Mouse (Mus musculus) lung, embryonic 14.5 days (tissue): ENCODE data around the gene Pdzd9. TPM values are rescaled to one million over a fixed set of nuclear protein-coding genes. Genes with fewer than 3 reads are reported as not detected.

Experiments
- ATAC-seq: fragments of 200-750 bp; cut with Nextera tagmentation; 2 replicates; pipeline ENCODE4 v1.8.0; 2017; ENCODE audit warnings: mild to moderate bottlenecking, moderate TSS enrichment, moderate library complexity; ENCODE audit not compliant: insufficient read depth
- DNase-seq: peaks from one replicate; pipeline ENCODE4 v3.0.0-alpha.2; 2015
- H3K27ac ChIP-seq: fragments of 300-500 bp; sonication (generic); 2 replicates; pipeline ENCODE4 v1.5.1; 2014; ENCODE audit warnings: low read depth, mild to moderate bottlenecking, moderate library complexity
- H3K27me3 ChIP-seq: fragments of 300-500 bp; sonication (generic); 2 replicates; pipeline ENCODE4 v1.6.1; 2014; ENCODE audit warnings: low read length, control low read depth; ENCODE audit not compliant: insufficient read depth
- H3K36me3 ChIP-seq: fragments of 300-500 bp; sonication (generic); 2 replicates; pipeline ENCODE4 v1.6.1; 2014; ENCODE audit warnings: control low read depth; ENCODE audit not compliant: insufficient read depth
- H3K4me1 ChIP-seq: fragments of 300-500 bp; sonication (generic); 2 replicates; pipeline ENCODE4 v1.6.1; 2014; ENCODE audit warnings: antibody characterized with exemption, control low read depth; ENCODE audit not compliant: insufficient read depth
- H3K4me2 ChIP-seq: fragments of 300-500 bp; sonication (generic); 2 replicates; pipeline ENCODE4 v1.6.1; 2014; ENCODE audit warnings: mild to moderate bottlenecking
- H3K4me3 ChIP-seq: fragments of 300-500 bp; sonication (generic); 2 replicates; pipeline ENCODE4 v1.5.1; 2014; ENCODE audit warnings: low read depth, low read length
- H3K9ac ChIP-seq: fragments of 300-500 bp; sonication (generic); 2 replicates; pipeline ENCODE4 v1.6.1; 2014
- H3K9me3 ChIP-seq: fragments of 300-500 bp; sonication (generic); 2 replicates; pipeline ENCODE4 v1.6.1; 2016; ENCODE audit warnings: low read depth, low read length, control low read depth
- CTCF ChIP-seq: IDR thresholded peaks from 2 replicates; pipeline ENCODE4 v1.5.1; 2016; ENCODE audit warnings: antibody characterized with exemption, low read depth
- WGBS: fragments of 180-500 bp; shearing (Covaris S2); extraction: QIAGEN DNeasy Blood & Tissue Kit; methylation state at CpG from one replicate; pipeline ENCODE4 v1.1.7; 2014; 5-methylcytosine and 5-hydroxymethylcytosine counted together
- polyA plus RNA-seq: library from polyadenylated mRNA; unstranded; fragments of >200 nt; fragmentation: Nextera tagmentation; extraction: Ambion mirVana; gene quantifications from 2 replicates; pipeline ENCODE4 v1.2.1, GENCODE M21; 2014

Gene Pdzd9
- polyA plus RNA-seq, 1 experiment from 2014 or later, result 0.22 TPM

DNA sequence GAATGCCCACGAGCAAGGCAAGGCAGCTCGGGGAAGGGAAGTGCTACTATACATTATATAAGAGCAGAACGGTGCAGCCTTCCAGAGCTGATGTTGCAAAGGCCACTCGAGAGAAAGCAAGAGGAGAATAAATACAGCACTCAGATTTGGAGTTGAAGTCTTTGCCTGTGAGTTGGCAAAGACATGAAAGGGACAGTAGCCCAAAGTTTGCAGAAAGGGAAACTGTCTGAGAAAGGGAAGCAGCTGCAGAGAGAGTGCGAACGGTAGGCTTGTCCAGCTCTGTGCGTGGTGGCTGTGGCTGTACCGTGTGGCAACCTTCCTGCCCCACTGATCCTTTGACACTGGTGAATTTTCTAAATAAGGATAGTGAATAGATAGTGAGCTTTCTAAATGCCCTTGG is 8.9 kb upstream of the Pdzd9 start:
- ATAC-seq, result no peak
- Histone ChIP-seq H3K36me3 (no peaks in the 10 kb centered on the region), H3K4me2 (peak overlapping the region; percentile 66), H3K9ac (peak overlapping the region; percentile 86; the same call in 1 of the 2 replicates), H3K27ac (peak overlapping the region; percentile 25; the same call in 1 of the 2 replicates), H3K9me3 (no peaks in the 10 kb centered on the region), H3K4me3 (peak overlapping the region; percentile 87), H3K4me1 (peaks cover 5% of the 10 kb centered on the region), H3K27me3 (no peaks in the 10 kb centered on the region)
- WGBS, result 17% methylated on average over 8 of the region's 8 CpGs
- peak; percentile 72 for DNase-seq
- no peak for TF ChIP-seq CTCF

DNA sequence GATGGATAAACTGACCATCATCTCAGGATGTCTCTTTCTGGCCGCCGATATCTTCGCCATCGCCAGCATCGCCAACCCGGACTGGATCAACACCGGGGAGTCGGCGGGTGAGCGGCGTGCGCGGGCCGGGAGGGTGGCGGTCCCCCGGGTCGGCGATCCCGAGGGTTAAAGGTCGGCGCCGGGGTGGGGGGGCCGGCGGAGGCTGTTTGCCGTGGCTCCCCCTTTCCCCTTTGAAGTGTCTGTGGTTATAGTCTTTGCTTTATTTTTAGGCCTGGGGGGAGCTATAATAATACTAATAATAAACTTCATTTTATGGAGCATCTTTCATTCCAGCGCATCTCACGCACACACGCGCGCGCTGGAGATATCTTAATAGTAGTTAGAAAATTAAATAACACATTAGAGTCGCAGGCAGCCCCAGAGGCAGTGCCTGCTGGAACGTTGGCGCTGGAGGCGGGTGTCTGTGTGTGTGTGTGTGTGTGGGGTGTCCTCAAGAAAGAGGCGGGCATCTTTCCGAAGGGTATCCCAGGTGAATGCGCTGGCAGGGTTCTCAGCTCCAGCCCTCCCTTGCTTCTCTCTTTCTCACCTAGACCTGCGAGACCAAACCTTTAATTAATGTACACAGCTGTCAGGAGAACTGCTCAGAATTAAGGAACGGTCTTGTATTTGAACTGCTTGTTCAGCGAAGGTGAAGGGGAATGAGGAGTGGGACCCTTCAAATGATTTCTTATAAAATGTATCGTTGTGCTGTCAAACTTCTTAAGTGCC is 7.8 kb upstream of the Pdzd9 start:
- Histone ChIP-seq H3K27me3 (no peaks in the 10 kb centered on the region), H3K4me2 (peak overlapping the region; percentile 66), H3K4me3 (peak overlapping the region; percentile 87), H3K36me3 (no peaks in the 10 kb centered on the region), H3K9me3 (no peaks in the 10 kb centered on the region), H3K4me1 (peaks cover 5% of the 10 kb centered on the region), H3K9ac (peak overlapping the region; percentile 86), H3K27ac (peak overlapping the region; percentile 61; the same call in 1 of the 2 replicates)
- ATAC-seq (peak; percentile 74), DNase-seq (peak; percentile 50)
- no peak for TF ChIP-seq CTCF
- under 1% methylated on average over 42 of the region's 42 CpGs for WGBS

DNA sequence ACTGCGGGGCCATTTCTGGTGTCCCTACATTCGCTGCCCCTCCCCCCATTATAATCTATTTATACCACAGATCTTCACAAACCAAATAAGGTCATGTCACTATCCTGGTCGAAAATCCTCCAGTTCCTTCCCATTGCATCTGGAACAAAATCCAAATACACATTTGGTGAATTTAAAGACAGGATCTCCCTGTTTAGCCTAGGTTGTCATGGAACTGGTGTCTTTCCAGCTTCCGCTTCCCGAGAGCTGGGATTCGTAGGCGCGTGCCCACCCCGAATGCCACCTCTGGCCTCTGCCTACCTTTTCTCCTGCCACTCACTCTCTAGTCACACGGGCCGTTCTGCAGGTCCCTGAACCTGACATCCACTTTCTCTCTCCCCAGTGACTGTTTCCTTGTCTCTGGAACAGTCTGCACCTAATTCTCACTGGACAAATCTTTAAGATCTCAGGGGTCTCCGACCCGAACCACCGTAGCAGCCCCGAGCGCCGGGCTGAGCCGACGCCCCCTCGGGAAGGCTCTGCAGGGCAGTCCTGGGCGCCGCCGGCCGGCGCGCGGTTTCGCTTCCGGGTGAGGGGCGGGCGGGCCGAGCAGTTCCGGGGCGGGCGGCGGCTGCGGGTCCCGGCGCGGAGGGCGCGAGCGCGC is 7.0 kb upstream of the Pdzd9 start, which contains the start of gene Mosmo:
TSS of gene Mosmo (plus strand) at position 618 of the 643 bp plus-strand sequence.
- TF ChIP-seq CTCF, result no peak
- peak; percentile 81 for DNase-seq

DNA sequence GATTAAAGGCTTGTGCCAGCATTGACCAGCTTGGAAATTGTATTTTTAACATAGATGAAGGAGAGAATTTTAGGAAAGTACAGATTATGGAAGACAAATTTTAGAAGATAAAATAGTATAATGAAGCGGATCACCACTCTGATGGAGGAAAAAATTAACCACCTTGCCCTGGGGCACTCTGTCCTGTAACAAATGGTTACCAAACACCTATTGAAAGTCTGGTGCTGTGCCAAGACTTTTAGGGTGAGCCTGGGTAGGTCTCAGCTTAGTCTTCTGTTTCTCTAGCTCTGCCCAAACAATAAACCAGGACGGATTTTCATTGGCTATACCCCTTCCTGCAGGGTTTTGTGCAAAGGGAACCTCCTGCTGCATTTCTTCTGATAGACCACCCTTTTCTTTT is 1.1 kb upstream of the Pdzd9 start:
- no peak for TF ChIP-seq CTCF
- Histone ChIP-seq H3K27me3 (no peaks in the 10 kb centered on the region), H3K4me1 (no peaks in the 10 kb centered on the region), H3K9me3 (no peaks in the 10 kb centered on the region), H3K4me3 (no peak overlapping the region), H3K9ac (no peak overlapping the region), H3K27ac (no peak overlapping the region), H3K36me3 (no peaks in the 10 kb centered on the region), H3K4me2 (no peak overlapping the region)
- WGBS, result 64% methylated on average over 2 of the region's 2 CpGs
- DNase-seq (no peak), ATAC-seq (no peak)

More for the DNA sequence above, 7.0 kb upstream of the Pdzd9 start, which contains the start of gene Mosmo:
- no peaks in the 10 kb centered on the region for H3K9me3 ChIP-seq
- H3K4me1 ChIP-seq, result peaks cover 5% of the 10 kb centered on the region
- peak within 1 kb of the TSS; percentile 66 for H3K4me2 ChIP-seq
- under 1% methylated on average over 43 of the region's 44 CpGs for WGBS
- H3K27ac ChIP-seq, result peak within 1 kb of the TSS; percentile 61
- H3K27me3 ChIP-seq, result no peaks in the 10 kb centered on the region
- peak within 1 kb of the TSS; percentile 86 for H3K9ac ChIP-seq
- H3K36me3 ChIP-seq, result no peaks in the 10 kb centered on the region
- peak; percentile 97 for ATAC-seq
- H3K4me3 ChIP-seq, result peak within 1 kb of the TSS; percentile 87

DNA sequence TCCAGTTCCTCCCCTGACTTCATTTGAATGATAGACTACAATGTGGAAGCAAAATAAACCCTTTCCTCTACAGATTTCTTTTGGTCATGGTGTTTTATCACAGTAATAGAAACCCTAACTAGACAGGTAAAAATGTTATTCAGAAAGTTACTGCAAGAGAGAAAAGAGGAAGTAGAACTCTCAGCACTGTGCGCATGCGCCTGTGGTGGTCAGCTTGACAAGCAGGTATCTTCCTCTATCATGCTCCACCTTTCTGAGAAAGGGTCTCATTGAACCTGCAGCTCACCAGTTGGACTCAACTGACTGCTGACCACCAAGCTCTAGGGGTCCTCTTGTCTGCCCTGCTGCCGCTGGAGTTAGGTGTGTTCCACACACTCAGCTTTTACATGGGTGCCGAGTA is 8.1 kb downstream of the Pdzd9 start:
- ATAC-seq, result no peak
- Histone ChIP-seq H3K4me3 (no peak overlapping the region), H3K36me3 (peaks cover 34% of the 10 kb centered on the region), H3K4me2 (no peak overlapping the region), H3K27ac (no peak overlapping the region), H3K27me3 (no peaks in the 10 kb centered on the region), H3K9me3 (no peaks in the 10 kb centered on the region), H3K4me1 (no peaks in the 10 kb centered on the region), H3K9ac (no peak overlapping the region)
- no peak for DNase-seq
- no peak for TF ChIP-seq CTCF
- WGBS, result 84% methylated on average over 4 of the region's 4 CpGs

DNA sequence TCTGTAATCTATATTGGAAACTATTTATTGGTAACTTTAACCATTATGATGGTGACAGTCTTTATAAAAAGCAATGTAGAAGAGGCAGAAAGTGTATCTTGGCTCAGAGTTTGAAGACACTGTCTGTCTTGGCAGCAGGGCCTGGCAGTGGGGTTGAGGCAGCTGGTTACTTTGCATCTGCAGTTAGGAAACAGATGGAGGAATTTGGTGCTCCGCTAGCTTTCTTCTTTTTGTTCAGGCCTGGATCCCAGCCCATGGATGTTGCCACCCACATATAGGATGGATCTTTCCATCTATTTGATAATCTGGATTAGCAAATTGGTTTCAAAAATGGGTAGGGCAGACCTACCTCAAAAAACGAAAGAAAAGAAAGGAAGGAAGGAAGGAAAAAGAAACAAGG is 22.3 kb downstream of the Pdzd9 start:
- H3K4me3 ChIP-seq, result no peak overlapping the region
- 84% methylated on average over 2 of the region's 2 CpGs for WGBS
- H3K4me1 ChIP-seq, result no peaks in the 10 kb centered on the region
- no peaks in the 10 kb centered on the region for H3K9me3 ChIP-seq
- TF ChIP-seq CTCF, result no peak
- H3K4me2 ChIP-seq, result no peak overlapping the region
- DNase-seq (no peak), ATAC-seq (no peak)
- H3K27me3 ChIP-seq, result no peaks in the 10 kb centered on the region
- no peak overlapping the region for H3K27ac ChIP-seq
- H3K36me3 ChIP-seq, result peaks cover 91% of the 10 kb centered on the region
- no peak overlapping the region for H3K9ac ChIP-seq

DNA sequence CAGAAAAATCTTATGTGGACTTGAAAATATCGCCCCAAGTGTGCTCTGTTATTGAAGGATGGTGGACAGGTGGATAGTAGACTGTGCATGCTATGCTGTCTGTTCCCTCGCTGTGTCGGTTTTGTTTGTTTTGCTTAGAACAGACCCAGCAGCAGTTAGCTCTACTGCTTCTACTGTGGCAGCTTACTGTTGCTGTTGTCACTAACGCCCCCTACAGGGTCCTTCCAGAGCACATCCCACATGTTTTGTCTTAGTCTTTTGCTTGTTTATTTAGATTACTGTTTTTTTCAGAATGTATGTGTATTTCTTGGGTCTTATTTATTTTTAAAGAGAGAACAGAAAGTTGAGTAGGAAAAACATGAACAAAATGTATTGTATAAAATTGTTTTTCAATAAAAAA is 26.9 kb downstream of the Pdzd9 start:
- H3K9ac ChIP-seq, result no peak overlapping the region
- DNase-seq (no peak), ATAC-seq (no peak)
- H3K9me3 ChIP-seq, result no peaks in the 10 kb centered on the region
- H3K27me3 ChIP-seq, result no peaks in the 10 kb centered on the region
- H3K4me3 ChIP-seq, result no peak overlapping the region
- H3K4me2 ChIP-seq, result no peak overlapping the region
- H3K27ac ChIP-seq, result no peak overlapping the region
- no peaks in the 10 kb centered on the region for H3K4me1 ChIP-seq
- peaks cover 83% of the 10 kb centered on the region for H3K36me3 ChIP-seq
- 47% methylated on average over 4 of the region's 4 CpGs for WGBS
- 0 out of 2 replicates have a peak, but pooled peaks have one; percentile 10 for TF ChIP-seq CTCF
